Mouse (Mus musculus) midbrain, embryonic 11.5 days (tissue): Measurements from ENCODE around the gene Napepld. TPM values are rescaled to one million over a fixed set of nuclear protein-coding genes. Genes with fewer than 3 reads are reported as not detected.
A peak's percentile ranks its signal among the peaks of the same experiment; 100 is the strongest.

Experiments used
- ATAC-seq: fragments of 200-750 bp; cut with Nextera tagmentation; 2 replicates; pipeline ENCODE4 v1.8.0; 2017; ENCODE audit warnings: moderate TSS enrichment, moderate library complexity; ENCODE audit not compliant: low FRiP score
- DNase-seq: peaks from one replicate; pipeline ENCODE4 v3.0.0; 2015; ENCODE audit warnings: low spot score; ENCODE audit errors: missing footprints
- H3K27ac ChIP-seq: fragments of 300-500 bp; sonication (generic); 2 replicates; pipeline ENCODE4 v1.5.1; 2014; ENCODE audit warnings: low read depth, low read length
- H3K27me3 ChIP-seq: fragments of 300-500 bp; sonication (generic); 2 replicates; pipeline ENCODE4 v1.6.1; 2014; ENCODE audit warnings: mild to moderate bottlenecking, low read length, moderate library complexity, mixed read lengths; ENCODE audit not compliant: control insufficient read depth, insufficient read depth
- H3K36me3 ChIP-seq: fragments of 300-500 bp; sonication (generic); 2 replicates; pipeline ENCODE4 v1.6.1; 2014; ENCODE audit warnings: mild to moderate bottlenecking, low read length, moderate library complexity, mixed read lengths; ENCODE audit not compliant: control insufficient read depth, insufficient read depth
- H3K4me1 ChIP-seq: fragments of 300-500 bp; sonication (generic); 2 replicates; pipeline ENCODE4 v1.6.1; 2014; ENCODE audit warnings: low read length; ENCODE audit not compliant: control insufficient read depth, insufficient read depth
- H3K4me2 ChIP-seq: fragments of 300-500 bp; sonication (generic); 2 replicates; pipeline ENCODE4 v1.6.1; 2014; ENCODE audit warnings: mild to moderate bottlenecking, moderate library complexity
- H3K4me3 ChIP-seq: fragments of 300-500 bp; sonication (generic); 2 replicates; pipeline ENCODE4 v1.5.1; 2014; ENCODE audit warnings: low read depth, low read length
- H3K9ac ChIP-seq: fragments of 300-500 bp; sonication (generic); 2 replicates; pipeline ENCODE4 v1.6.1; 2014; ENCODE audit warnings: low read length
- H3K9me3 ChIP-seq: fragments of 300-500 bp; sonication (generic); 2 replicates; pipeline ENCODE4 v1.6.1; 2016; ENCODE audit warnings: low read length; ENCODE audit not compliant: control insufficient read depth
- WGBS: fragments of 180-500 bp; shearing (Covaris S2); extraction: QIAGEN DNeasy Blood & Tissue Kit; methylation state at CpG from one replicate; pipeline ENCODE4 v1.1.7; 2014; 5-methylcytosine and 5-hydroxymethylcytosine counted together
- polyA plus RNA-seq: library from polyadenylated mRNA; unstranded; fragments of >200 nt; fragmentation: Nextera tagmentation; extraction: Ambion mirVana; gene quantifications from 2 replicates; pipeline ENCODE4 v1.2.1, GENCODE M21; 2014

The Napepld gene
- polyA plus RNA-seq, 1 experiment from 2014 or later: 17.0 TPM

DNA sequence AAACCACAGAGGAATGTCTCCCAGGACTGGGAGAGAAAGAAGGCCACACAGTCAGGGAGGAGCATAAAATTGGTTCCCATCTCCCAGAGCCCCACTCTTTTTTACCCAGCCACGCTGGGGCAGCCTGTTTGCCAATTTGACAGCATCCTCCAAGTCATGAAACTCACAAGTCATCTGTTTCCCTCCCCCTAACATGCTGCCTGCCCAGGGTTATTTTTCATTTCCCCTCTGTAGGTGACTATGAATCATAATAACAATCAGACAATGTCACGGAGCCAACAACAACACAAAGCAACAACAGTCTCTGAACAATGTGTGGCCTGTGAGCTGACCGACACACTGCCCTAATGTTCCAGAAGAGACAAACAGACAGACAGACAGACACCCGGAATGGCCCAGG, 21.2 kb downstream of the Napepld start:
- Histone ChIP-seq H3K9ac (no peak overlapping the region), H3K27me3 (no peaks in the 10 kb centered on the region), H3K4me3 (no peak overlapping the region), H3K4me2 (no peak overlapping the region), H3K4me1 (no peaks in the 10 kb centered on the region), H3K36me3 (peaks cover 20% of the 10 kb centered on the region), H3K9me3 (no peaks in the 10 kb centered on the region; the same call in 1 of the 2 replicates), H3K27ac (no peak overlapping the region)
- DNase-seq (no peak), ATAC-seq (no peak)
- WGBS: 88% methylated on average over 4 of the region's 4 CpGs

- ATAC-seq (no peak), DNase-seq (no peak)
- Histone ChIP-seq H3K9ac (no peak overlapping the region), H3K9me3 (no peaks in the 10 kb centered on the region), H3K4me1 (no peaks in the 10 kb centered on the region), H3K27me3 (no peaks in the 10 kb centered on the region), H3K27ac (no peak overlapping the region), H3K36me3 (peaks cover 24% of the 10 kb centered on the region), H3K4me2 (no peak overlapping the region), H3K4me3 (no peak overlapping the region)
- 98% methylated on average over 9 of the region's 9 CpGs for WGBS
Observed at GRCm38 (mm10) chr5:21678363-21678762, 22.8 kb downstream of the Napepld start.

DNA sequence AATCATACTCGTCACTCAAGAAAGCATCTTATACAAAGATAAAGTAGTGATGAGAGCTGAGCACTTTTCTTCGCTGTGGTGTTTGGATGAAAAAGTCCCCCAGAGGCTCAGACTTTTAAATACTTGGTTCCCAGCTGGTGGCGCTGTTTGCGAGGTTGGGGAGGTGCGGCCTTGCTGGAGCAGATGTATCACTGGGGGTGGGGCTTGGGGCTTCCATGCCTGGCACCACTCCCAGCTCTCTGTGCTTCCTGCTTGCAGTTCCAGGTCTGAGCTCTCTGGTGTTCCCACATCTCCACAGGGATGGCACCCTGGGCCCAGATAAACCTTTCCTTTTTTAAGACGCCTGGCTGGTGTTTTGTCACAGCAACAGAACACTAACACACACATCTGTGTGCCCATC, 23.3 kb downstream of the Napepld start:
- DNase-seq: no peak
- H3K9me3 ChIP-seq: no peaks in the 10 kb centered on the region
- H3K9ac ChIP-seq: no peak overlapping the region
- no peak overlapping the region for H3K27ac ChIP-seq
- no peaks in the 10 kb centered on the region for H3K4me1 ChIP-seq
- H3K27me3 ChIP-seq: no peaks in the 10 kb centered on the region
- no peak for ATAC-seq
- WGBS: 93% methylated on average over 6 of the region's 6 CpGs
- H3K4me2 ChIP-seq: no peak overlapping the region
- no peak overlapping the region for H3K4me3 ChIP-seq
- H3K36me3 ChIP-seq: peaks cover 23% of the 10 kb centered on the region

- no peaks in the 10 kb centered on the region for H3K4me1 ChIP-seq
- no peaks in the 10 kb centered on the region for H3K9me3 ChIP-seq
- no peak overlapping the region for H3K9ac ChIP-seq
- no peak overlapping the region for H3K4me2 ChIP-seq
- H3K4me3 ChIP-seq: no peak overlapping the region
- no peak overlapping the region for H3K27ac ChIP-seq
- H3K27me3 ChIP-seq: no peaks in the 10 kb centered on the region
- WGBS: 96% methylated on average over 23 of the region's 23 CpGs
- peaks cover 20% of the 10 kb centered on the region for H3K36me3 ChIP-seq
- DNase-seq (no peak), ATAC-seq (no peak)
Observed at GRCm38 (mm10) chr5:21675494-21675893, 25.7 kb downstream of the Napepld start.

DNA sequence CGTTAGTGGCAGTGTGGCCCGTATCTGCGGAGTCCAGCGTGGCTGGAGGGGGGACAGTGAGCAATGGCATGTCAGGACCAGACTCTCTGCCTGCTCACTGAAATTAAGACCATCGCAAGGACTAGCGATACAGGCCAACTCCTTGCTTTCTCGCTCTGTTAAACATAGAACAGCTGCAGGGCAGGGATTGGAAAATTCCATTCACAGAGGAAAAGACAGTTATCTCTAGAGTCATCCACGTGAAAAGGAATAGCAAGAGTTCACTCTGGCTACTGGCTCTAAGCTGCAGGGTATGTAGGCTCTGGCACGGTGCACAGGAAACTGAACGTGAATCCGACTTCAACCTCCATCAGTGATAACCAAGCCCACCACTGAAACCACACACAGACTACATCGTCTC, 26.2 kb downstream of the Napepld start:
- Histone ChIP-seq H3K4me2 (no peak overlapping the region), H3K4me1 (no peaks in the 10 kb centered on the region), H3K36me3 (peaks cover 20% of the 10 kb centered on the region), H3K4me3 (no peak overlapping the region), H3K9me3 (no peaks in the 10 kb centered on the region), H3K9ac (no peak overlapping the region), H3K27me3 (no peaks in the 10 kb centered on the region), H3K27ac (no peak overlapping the region)
- ATAC-seq (no peak), DNase-seq (no peak)
- WGBS: 83% methylated on average over 12 of the region's 12 CpGs

GRCm38 (mm10) chr5:21673742-21674141, 27.5 kb downstream of the Napepld start:
- Histone ChIP-seq H3K27ac (no peak overlapping the region), H3K4me3 (no peak overlapping the region), H3K4me1 (no peaks in the 10 kb centered on the region), H3K4me2 (no peak overlapping the region), H3K36me3 (peaks cover 22% of the 10 kb centered on the region), H3K9ac (no peak overlapping the region), H3K27me3 (no peaks in the 10 kb centered on the region), H3K9me3 (no peaks in the 10 kb centered on the region)
- no peak for DNase-seq
- WGBS: 90% methylated on average over 9 of the region's 9 CpGs
- ATAC-seq: no peak

- DNase-seq (no peak), ATAC-seq (no peak)
Observed at GRCm38 (mm10) chr5:21672812-21673635, 28.2 kb downstream of the Napepld start.

DNA sequence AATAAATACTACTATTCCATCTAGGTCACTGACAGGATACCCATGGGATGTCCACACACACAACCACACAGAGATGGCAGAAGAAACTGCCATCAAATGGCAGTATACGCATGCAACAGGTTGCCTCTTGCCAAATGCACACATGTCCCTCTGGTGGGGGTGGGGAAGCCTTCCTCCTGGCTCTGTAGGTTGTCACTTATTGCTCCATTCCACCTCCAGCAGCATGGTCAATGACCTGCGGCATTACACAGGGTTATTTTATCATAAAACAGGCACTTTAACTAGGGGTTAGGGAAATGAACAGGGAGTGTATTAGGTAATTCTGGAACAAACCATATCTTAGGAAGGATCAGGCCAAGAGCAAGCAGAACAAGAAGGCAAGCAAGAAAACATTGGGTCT, 31.9 kb downstream of the Napepld start:
- H3K27me3 ChIP-seq: no peaks in the 10 kb centered on the region
- no peak for ATAC-seq
- 97% methylated on average over 2 of the region's 2 CpGs for WGBS

More at GRCm38 (mm10) chr5:21672812-21673635, 28.2 kb downstream of the Napepld start:
- H3K27ac ChIP-seq: no peak overlapping the region
- H3K4me2 ChIP-seq: no peak overlapping the region
- H3K9ac ChIP-seq: no peak overlapping the region
- no peaks in the 10 kb centered on the region for H3K4me1 ChIP-seq
- H3K9me3 ChIP-seq: no peaks in the 10 kb centered on the region
- H3K27me3 ChIP-seq: no peaks in the 10 kb centered on the region
- peaks cover 20% of the 10 kb centered on the region for H3K36me3 ChIP-seq
- H3K4me3 ChIP-seq: no peak overlapping the region
- WGBS: 75% methylated on average over 23 of the region's 23 CpGs

GRCm38 (mm10) chr5:21667191-21668137, 33.7 kb downstream of the Napepld start:
- peaks cover 11% of the 10 kb centered on the region for H3K36me3 ChIP-seq
- DNase-seq: no peak

More for the DNA sequence above, 31.9 kb downstream of the Napepld start:
- no peak for DNase-seq
- no peak overlapping the region for H3K4me2 ChIP-seq
- no peak overlapping the region for H3K27ac ChIP-seq
- H3K36me3 ChIP-seq: peaks cover 2% of the 10 kb centered on the region
- no peaks in the 10 kb centered on the region for H3K4me1 ChIP-seq
- H3K9me3 ChIP-seq: no peaks in the 10 kb centered on the region
- no peak overlapping the region for H3K9ac ChIP-seq
- no peak overlapping the region for H3K4me3 ChIP-seq

More at GRCm38 (mm10) chr5:21667191-21668137, 33.7 kb downstream of the Napepld start:
- no peaks in the 10 kb centered on the region for H3K9me3 ChIP-seq
- H3K4me2 ChIP-seq: no peak overlapping the region
- ATAC-seq: 0 out of 2 replicates have a peak, but pooled peaks have one; percentile 27
- no peaks in the 10 kb centered on the region for H3K4me1 ChIP-seq
- peak overlapping the region; percentile 20; the same call in 1 of the 2 replicates for H3K9ac ChIP-seq
- H3K27me3 ChIP-seq: no peaks in the 10 kb centered on the region
- WGBS: 66% methylated on average over 8 of the region's 8 CpGs
- no peak overlapping the region for H3K4me3 ChIP-seq
- no peak overlapping the region for H3K27ac ChIP-seq
